Mouse (Mus musculus): ENCODE measurements around the gene Olfr986. TPM values are rescaled to one million over a fixed set of nuclear protein-coding genes. Genes with fewer than 3 reads are reported as not detected.
"Not testable (repeated sequence)": the region's sequence is repeated elsewhere in the genome, so short reads cannot be mapped to it uniquely, and the experiment has no call there.

The Olfr986 gene
- 0.05 and 0.08 TPM in 2 replicates for polyA plus RNA-seq (2015; fragmentation: Nextera tagmentation; extraction: Ambion mirVana)

DNA sequence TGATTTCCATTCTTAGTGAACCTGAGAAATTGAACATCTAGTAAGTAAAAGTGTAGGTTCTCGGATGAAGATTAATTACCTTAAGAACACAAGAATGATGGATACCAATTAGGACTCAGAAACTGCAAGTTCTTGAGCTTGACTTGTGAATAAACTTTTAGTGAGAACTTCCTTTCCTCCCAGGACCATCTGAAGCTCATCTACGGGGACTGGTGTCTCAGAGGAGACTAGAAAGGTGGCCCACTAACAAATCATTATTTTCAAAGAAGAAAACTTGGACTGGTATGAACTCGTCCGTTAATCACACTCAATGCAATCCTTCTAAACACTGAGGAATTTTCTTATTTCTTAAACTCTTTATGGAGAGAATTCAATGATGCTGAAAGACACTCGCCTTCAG lies at the start of gene Olfr986:
Gene Olfr986 (plus strand): TSS at position 301 of the 400 bp plus-strand sequence.
- ATAC-seq (ENCODE audit: low FRiP score): no peak
- Histone ChIP-seq H3K27ac (replicated peaks) (no peak within 1 kb of the TSS), H3K9me3 (replicated peaks) (no peaks in the 10 kb centered on the region), H3K4me2 (no peak within 1 kb of the TSS), H3K36me3 (no peaks in the 10 kb centered on the region), H3K27me3 (replicated peaks) (no peaks in the 10 kb centered on the region), H3K4me3 (replicated peaks) (no peak within 1 kb of the TSS), H3K9ac (replicated peaks) (no peak within 1 kb of the TSS), H3K4me1 (no peaks in the 10 kb centered on the region)
- WGBS: 93% methylated on average over 5 of the region's 5 CpGs

GRCm38 (mm10) chr9:40136987-40137688 lies 43.6 kb upstream of the Olfr986 start:
- no peak for ATAC-seq (ENCODE audit: low FRiP score)
- Histone ChIP-seq H3K4me1 (no peaks in the 10 kb centered on the region), H3K36me3 (no peaks in the 10 kb centered on the region), H3K9ac (replicated peaks) (no peak overlapping the region), H3K4me3 (replicated peaks) (no peak overlapping the region), H3K27ac (replicated peaks) (no peak overlapping the region), H3K9me3 (replicated peaks) (no peaks in the 10 kb centered on the region), H3K27me3 (replicated peaks) (no peaks in the 10 kb centered on the region), H3K4me2 (no peak overlapping the region)
- 86% methylated on average over 6 of the region's 6 CpGs for WGBS

- no peak overlapping the region for H3K4me2 ChIP-seq
- H3K4me1 ChIP-seq: no peaks in the 10 kb centered on the region
- H3K27ac ChIP-seq (replicated peaks): no peak overlapping the region
- H3K27me3 ChIP-seq (replicated peaks): no peaks in the 10 kb centered on the region
- 58% methylated on average over 4 of the region's 4 CpGs for WGBS
- no peaks in the 10 kb centered on the region for H3K36me3 ChIP-seq
- no peak for ATAC-seq (ENCODE audit: low FRiP score)
- H3K9ac ChIP-seq (replicated peaks): no peak overlapping the region
- H3K4me3 ChIP-seq (replicated peaks): no peak overlapping the region
- H3K9me3 ChIP-seq (replicated peaks): no peaks in the 10 kb centered on the region
These were observed 41.2 kb upstream of the Olfr986 start for GRCm38 (mm10) chr9:40139484-40139883.

GRCm38 (mm10) chr9:40141544-40141943 lies 39.2 kb upstream of the Olfr986 start:
- Histone ChIP-seq H3K27ac (replicated peaks) (no peak overlapping the region), H3K27me3 (replicated peaks) (no peaks in the 10 kb centered on the region), H3K4me1 (no peaks in the 10 kb centered on the region), H3K4me2 (no peak overlapping the region), H3K4me3 (replicated peaks) (no peak overlapping the region), H3K9ac (replicated peaks) (no peak overlapping the region), H3K9me3 (replicated peaks) (no peaks in the 10 kb centered on the region), H3K36me3 (no peaks in the 10 kb centered on the region)
- peak; percentile 66 for ATAC-seq (ENCODE audit: low FRiP score)
- 53% methylated on average over 1 of the region's 1 CpGs for WGBS

- Histone ChIP-seq H3K9ac (replicated peaks) (no peak overlapping the region), H3K4me3 (replicated peaks) (no peak overlapping the region), H3K27me3 (replicated peaks) (no peaks in the 10 kb centered on the region), H3K4me1 (no peaks in the 10 kb centered on the region), H3K9me3 (replicated peaks) (no peaks in the 10 kb centered on the region), H3K27ac (replicated peaks) (no peak overlapping the region), H3K36me3 (no peaks in the 10 kb centered on the region), H3K4me2 (no peak overlapping the region)
- no peak for ATAC-seq (ENCODE audit: low FRiP score)
- WGBS: 72% methylated on average over 4 of the region's 4 CpGs
These were observed 25.5 kb upstream of the Olfr986 start for GRCm38 (mm10) chr9:40155118-40155644.

DNA sequence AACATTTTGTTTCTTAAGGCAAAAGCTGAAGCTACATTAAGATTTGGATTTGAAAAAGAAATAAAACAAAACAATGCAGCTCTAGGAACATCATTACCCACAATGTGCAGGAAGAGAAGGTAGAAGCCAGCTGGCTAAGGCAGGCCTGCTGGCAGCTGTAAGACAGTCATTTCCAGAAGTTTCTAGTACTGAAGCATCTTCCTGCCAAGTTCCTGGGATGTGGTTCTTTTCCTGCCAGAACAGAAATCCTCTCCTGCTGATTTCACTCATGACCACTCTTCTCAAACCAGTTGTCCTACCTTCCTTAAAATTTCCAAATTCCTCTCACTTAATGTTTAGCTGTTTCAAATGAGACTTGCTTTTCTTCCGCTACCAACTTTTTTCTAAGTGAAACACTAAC lies 14.3 kb upstream of the Olfr986 start:
- H3K36me3 ChIP-seq: no peaks in the 10 kb centered on the region

GRCm38 (mm10) chr9:40177017-40177416 lies 3.7 kb upstream of the Olfr986 start:
- 85% methylated on average over 6 of the region's 6 CpGs for WGBS
- H3K4me3 ChIP-seq (replicated peaks): no peak overlapping the region

More for the DNA sequence above, 14.3 kb upstream of the Olfr986 start:
- WGBS: 96% methylated on average over 1 of the region's 1 CpGs
- Histone ChIP-seq H3K4me3 (replicated peaks) (no peak overlapping the region), H3K9me3 (replicated peaks) (no peaks in the 10 kb centered on the region), H3K4me2 (no peak overlapping the region), H3K9ac (replicated peaks) (no peak overlapping the region), H3K27me3 (replicated peaks) (no peaks in the 10 kb centered on the region), H3K4me1 (no peaks in the 10 kb centered on the region), H3K27ac (replicated peaks) (no peak overlapping the region)
- no peak for ATAC-seq (ENCODE audit: low FRiP score)

GRCm38 (mm10) chr9:40185166-40185565 lies 4.4 kb downstream of the Olfr986 start:
- H3K9ac ChIP-seq (replicated peaks); H3K4me2 ChIP-seq; H3K27ac ChIP-seq (replicated peaks); ATAC-seq (ENCODE audit: low FRiP score); H3K36me3 ChIP-seq; H3K27me3 ChIP-seq (replicated peaks); H3K9me3 ChIP-seq (replicated peaks); H3K4me3 ChIP-seq (replicated peaks); H3K4me1 ChIP-seq: not testable (repeated sequence)
- 68% methylated on average over 2 of the region's 2 CpGs for WGBS

More at GRCm38 (mm10) chr9:40177017-40177416, 3.7 kb upstream of the Olfr986 start:
- H3K9me3 ChIP-seq (replicated peaks): no peaks in the 10 kb centered on the region
- H3K9ac ChIP-seq (replicated peaks): no peak overlapping the region
- H3K4me1 ChIP-seq: no peaks in the 10 kb centered on the region
- no peak overlapping the region for H3K4me2 ChIP-seq
- H3K36me3 ChIP-seq: no peaks in the 10 kb centered on the region
- no peak overlapping the region for H3K27ac ChIP-seq (replicated peaks)
- no peaks in the 10 kb centered on the region for H3K27me3 ChIP-seq (replicated peaks)
- no peak for ATAC-seq (ENCODE audit: low FRiP score)

GRCm38 (mm10) chr9:40191086-40191876 lies 10.6 kb downstream of the Olfr986 start:
- Histone ChIP-seq H3K4me3 (replicated peaks) (peak overlapping the region; percentile 87), H3K9ac (replicated peaks) (peak overlapping the region; percentile 70), H3K4me1 (peaks cover 22% of the 10 kb centered on the region), H3K27ac (replicated peaks) (peak overlapping the region; percentile 83), H3K36me3 (no peaks in the 10 kb centered on the region), H3K9me3 (replicated peaks) (no peaks in the 10 kb centered on the region), H3K4me2 (peak overlapping the region; percentile 87), H3K27me3 (replicated peaks) (no peaks in the 10 kb centered on the region)
- 94% methylated on average over 9 of the region's 9 CpGs for WGBS
- ATAC-seq (ENCODE audit: low FRiP score): peak; percentile 14; the same call in 1 of the 2 replicates

DNA sequence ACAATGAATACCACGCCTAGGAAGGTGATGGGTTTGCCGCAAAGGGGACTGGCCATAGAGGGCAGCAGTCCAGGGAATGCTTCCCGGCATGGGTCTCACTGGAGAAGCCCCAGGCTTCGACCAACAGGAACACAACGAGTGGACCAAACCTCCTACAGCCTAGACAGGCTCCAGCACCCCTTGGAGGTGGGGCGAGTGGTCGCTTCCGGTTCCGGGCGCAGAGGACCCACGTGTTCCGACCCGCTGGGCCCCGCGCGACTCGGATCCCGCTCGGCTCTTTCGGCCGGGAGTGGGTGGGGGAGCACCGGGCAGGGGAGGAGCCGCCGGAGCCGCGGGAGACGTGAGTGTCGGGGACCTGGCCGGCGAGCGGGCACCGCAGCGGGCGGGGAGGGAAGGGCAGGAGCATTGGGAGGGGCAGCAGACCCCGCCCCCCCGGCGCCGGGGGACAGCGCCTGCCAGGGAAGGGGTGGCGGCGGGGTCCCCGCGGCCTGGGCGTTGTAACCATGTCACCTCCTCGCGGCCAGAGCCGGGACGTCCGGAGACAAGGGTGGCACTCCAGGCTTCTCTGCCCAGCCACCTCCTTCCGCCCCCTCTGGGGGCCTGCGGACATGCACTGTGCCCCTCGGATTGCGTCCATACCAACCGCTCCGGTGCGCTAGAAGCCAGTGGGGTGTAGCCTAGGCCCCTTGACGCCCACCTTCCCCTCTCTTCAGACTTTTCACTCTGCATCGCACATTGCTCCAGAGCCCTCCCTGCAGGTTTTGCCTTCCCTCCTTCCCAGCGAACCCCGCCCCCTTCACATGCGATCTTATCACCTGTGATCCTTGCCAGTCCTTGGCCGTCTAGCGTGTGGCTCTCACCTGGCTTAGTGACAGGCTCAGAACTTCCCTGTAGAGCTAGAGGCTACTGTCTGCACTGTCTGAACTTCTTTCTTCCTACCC lies 11.6 kb downstream of the Olfr986 start, which contains the start of gene Zfp202:
Gene Zfp202 (plus strand): TSS at position 219 of the 941 bp plus-strand sequence.
- Histone ChIP-seq H3K27ac (replicated peaks) (peak within 1 kb of the TSS; percentile 83), H3K36me3 (no peaks in the 10 kb centered on the region), H3K9ac (replicated peaks) (peak within 1 kb of the TSS; percentile 70), H3K4me1 (peaks cover 22% of the 10 kb centered on the region), H3K4me3 (replicated peaks) (peak within 1 kb of the TSS; percentile 87), H3K27me3 (replicated peaks) (no peaks in the 10 kb centered on the region), H3K4me2 (peak within 1 kb of the TSS; percentile 87), H3K9me3 (replicated peaks) (no peaks in the 10 kb centered on the region)
- ATAC-seq (ENCODE audit: low FRiP score): peak; percentile 99
- under 1% methylated on average over 57 of the region's 63 CpGs for WGBS

DNA sequence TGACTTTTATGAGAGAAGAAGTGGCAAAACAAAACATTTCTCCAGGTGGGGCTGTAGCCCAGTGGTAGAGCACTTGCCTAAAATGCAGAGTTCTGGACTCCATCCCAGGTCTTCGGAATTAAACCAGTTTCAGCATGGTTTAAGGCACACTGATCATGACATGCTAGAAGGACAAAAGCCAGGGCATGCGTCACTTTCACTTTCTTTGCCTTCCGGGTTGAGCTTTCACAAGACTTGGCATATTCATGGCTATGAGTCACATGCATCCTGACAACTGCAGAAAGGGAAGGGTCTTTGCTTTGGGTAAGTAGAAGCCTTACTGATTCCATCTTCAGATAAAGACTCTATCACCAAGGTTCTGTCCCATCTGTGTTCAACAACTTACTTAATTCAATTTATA lies 15.3 kb downstream of the Olfr986 start:
- H3K27me3 ChIP-seq (replicated peaks): no peaks in the 10 kb centered on the region
- no peak overlapping the region for H3K9ac ChIP-seq (replicated peaks)
- ATAC-seq (ENCODE audit: low FRiP score): no peak
- no peaks in the 10 kb centered on the region for H3K9me3 ChIP-seq (replicated peaks)
- no peak overlapping the region for H3K4me2 ChIP-seq
- peaks cover 22% of the 10 kb centered on the region for H3K4me1 ChIP-seq
- H3K27ac ChIP-seq (replicated peaks): no peak overlapping the region
- H3K4me3 ChIP-seq (replicated peaks): no peak overlapping the region
- 0 out of 2 replicates have a peak, but pooled peaks cover 4% of the 10 kb centered on the region for H3K36me3 ChIP-seq
- 94% methylated on average over 3 of the region's 3 CpGs for WGBS
